Mouse (Mus musculus) telencephalon, adult 2 months (tissue): ENCODE results near the gene Sema4g.

Source experiments
- DNase-seq: peaks from one replicate; pipeline ENCODE4 v3.0.0-alpha.2; 2011; ENCODE audit warnings: low read depth, low spot score

Gene Sema4g

DNA sequence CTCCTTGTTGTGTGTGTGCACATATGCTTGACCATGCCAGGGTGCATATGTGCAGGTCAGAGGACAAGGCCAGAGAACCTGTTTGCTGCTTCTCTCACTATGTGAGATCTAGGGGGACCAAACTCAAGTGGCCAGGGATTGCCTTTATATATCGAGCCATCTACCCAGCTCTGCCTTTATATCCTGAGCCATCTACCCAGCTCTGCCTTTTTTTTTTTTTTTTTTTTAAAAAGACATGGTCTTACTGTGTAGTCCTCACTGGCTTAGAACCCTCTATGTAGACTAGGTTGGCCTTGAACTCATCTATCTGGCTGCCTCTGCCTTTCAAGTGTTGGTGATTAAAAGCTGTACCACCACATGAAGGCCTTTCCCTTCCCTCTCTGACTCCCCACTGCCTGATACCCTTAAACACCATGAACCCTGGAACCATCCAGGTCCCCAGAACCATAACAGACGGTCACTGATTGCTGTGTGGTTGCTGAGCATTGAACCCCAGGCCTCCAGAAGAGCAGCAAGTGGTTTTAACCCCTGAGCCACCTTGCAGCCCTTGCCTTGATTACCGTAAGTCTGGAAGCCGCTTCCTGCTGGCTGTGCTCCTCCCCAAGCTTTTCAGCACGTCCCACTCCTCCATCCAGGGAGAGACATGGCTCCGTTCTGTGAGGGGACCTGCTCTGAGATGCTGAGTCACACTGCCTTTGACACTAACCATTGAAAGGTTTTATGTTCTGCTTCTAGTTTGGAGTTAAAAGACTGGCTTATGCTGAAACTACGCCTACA is 15.0 kb downstream of the Sema4g start:
- DNase-seq = no peak

DNA sequence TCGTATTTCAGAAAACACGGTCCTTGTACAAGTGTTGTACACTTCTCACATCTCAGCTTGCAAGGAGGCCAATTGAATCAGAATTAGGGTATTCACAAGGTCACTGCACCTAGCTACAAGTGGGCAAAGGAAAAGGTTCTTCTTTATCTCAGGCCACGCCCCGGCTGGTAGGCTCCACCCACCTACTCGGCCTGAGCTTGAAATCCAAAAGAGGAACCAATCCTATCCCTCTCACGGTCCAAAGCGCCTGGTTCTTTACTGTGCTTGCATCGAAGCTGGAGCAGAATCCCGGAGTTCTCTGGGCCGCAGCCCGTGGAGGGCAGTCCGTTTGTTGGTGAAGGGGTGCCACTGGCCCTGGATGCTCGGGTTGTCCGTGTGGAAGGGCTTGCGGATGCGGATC is 16.5 kb downstream of the Sema4g start, which contains the start of gene Twnk:
Gene Twnk, plus strand, starts transcription at position 220 of the 400 bp plus-strand sequence.
- DNase-seq = no peak

DNA sequence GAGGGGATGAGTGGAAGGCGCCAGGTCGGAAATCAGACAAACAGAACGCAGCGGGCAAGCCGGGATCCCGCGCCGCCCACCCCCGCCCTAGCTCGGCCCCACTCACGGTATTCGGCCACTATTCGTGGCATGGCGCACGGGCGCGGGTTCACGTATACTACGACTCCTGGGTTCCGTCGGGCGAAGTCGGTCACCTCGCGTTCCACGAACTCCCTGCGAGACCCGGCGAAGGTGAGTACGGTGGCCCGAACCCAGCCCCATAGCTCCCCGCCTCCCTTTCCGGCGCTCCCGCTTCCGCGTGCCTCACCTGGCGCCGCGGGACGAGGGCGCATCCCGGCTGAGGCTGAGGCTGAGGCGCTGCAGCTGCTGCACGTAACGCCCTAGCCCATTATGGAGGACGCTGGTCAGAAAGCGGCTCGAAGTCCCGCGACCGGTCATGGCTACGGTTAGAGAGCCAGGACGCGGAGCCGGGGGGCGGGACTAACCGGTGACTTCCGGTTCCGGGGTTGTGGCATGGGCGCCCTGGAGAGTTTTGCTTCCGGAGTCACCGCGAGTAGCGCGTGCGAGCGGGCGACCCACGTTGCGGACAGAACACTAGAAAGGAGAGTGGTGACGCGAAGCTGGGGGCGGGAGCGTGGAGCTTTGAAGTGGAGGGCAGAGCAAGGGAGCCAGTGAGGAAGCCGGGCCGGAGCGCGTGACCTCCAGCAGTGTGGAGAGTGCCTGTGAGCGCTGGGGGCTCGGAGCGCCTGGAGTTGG is 17.2 kb downstream of the Sema4g start, which contains the start of gene Mrpl43:
Gene Mrpl43, minus strand, starts transcription at position 486 of the 756 bp plus-strand sequence.
- DNase-seq = peak; percentile 90

DNA sequence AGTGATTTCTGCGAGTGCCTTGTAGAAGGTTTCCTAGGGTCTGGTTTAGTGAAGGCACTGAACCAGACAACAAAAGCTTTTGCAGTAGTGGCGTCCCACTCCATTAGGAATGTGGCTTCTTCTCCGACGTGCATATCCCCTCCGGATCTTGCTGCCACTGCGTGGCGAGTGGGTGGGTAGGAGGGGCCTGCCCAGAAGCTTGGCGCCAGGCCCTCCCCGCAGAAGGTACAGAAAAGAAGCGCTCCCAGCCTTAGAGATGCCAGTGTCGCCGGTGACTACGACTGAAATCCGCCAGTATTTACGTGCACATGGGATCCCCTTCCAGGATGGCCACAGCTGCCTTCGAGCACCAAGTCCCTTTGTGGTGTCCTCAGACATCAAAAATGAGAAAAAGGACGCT is 18.1 kb downstream of the Sema4g start:
- DNase-seq = no peak

DNA sequence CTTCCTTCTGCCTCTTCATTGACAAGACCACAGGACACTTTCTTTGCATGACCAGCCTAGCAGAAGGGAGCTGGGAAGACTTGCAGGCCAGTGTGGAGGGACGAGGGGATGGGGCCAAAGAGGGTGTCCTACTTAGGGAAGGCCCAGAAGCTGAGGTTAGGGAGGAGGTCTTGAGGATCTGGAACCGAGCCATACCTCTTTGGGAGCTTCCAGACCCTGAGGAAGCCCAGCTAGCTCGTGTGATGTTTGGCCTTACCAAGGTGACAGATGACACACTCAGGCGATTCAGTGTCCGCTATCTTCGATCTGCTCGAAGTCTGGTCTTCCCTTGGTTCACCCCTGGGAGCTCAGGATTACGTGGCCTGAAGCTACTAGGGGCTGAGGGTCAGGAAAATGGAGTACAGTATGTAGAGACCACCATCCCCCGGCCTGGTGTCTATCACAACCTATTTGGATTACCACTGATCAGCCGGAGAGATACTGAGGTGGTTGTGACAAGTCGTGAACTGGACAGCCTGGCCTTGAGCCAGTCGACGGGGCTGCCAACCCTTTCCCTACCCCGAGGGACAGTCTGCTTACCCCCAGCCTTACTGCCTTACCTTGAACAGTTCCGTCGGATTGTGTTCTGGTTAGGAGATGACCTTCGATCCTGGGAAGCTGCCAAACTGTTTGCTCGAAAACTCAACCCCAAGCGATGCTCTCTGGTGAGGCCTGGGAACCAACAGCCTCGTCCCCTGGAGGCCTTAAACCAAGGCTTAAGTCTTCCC is 18.7 kb downstream of the Sema4g start:
- DNase-seq = no peak

DNA sequence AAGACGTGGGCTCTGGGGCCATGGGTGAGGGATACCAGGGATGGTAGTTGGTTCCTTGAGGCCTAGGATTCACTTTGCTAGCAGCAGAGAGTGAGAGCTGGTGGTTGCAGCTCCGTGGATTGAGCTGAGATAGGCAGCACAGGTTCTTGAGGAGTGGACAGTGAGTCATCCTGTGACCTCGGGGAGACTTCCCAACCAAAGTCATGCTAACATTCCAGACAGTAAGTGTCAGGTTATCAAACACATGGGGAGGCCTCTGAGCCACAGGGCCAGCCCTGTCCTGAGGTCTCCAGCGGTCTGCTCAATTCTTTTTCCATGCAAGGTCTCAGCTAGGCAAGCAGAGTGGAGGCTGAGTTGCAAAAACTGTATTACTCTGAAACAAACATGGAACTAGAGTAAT is 21.7 kb downstream of the Sema4g start:
- DNase-seq = no peak

DNA sequence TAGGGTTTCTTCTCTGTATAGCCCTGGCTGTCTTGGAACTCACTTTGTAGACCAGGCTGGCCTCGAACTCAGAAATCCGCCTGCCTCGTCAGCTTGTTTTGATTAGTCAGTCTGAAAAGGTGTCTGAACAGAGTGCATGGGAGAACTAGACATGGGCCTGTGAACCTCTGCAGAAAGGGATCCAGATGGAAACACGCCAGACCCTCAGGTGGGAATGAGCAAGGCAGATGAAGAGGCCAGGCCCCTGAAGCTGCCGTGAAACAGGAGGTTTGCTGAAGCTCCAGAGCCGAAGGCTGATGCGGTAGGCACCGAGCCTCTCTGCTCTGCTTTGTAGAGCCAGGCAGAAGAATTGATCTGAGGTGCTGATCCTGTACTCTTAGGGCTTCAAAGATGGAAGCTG is 23.3 kb downstream of the Sema4g start:
- DNase-seq = no peak

DNA sequence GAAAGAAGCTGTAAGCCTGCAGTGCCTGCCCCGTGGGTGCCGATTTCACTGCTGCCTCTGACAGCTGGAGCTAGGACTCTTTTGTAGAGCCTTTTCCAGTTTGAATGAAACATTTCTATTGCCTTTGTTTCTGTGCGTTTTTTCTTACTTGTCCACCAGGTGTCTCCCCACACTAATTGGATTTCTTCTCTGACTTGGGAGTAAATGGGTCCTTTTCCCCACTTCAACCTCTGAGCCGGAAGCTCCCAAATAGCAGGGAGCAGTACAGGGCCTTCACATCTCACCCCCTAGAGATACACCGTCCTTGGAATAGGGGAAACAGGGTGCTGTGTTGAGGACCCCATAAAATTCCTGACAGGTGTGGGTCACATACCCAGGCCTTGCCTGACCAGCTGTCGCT is 23.7 kb downstream of the Sema4g start:
- no peak for DNase-seq

DNA sequence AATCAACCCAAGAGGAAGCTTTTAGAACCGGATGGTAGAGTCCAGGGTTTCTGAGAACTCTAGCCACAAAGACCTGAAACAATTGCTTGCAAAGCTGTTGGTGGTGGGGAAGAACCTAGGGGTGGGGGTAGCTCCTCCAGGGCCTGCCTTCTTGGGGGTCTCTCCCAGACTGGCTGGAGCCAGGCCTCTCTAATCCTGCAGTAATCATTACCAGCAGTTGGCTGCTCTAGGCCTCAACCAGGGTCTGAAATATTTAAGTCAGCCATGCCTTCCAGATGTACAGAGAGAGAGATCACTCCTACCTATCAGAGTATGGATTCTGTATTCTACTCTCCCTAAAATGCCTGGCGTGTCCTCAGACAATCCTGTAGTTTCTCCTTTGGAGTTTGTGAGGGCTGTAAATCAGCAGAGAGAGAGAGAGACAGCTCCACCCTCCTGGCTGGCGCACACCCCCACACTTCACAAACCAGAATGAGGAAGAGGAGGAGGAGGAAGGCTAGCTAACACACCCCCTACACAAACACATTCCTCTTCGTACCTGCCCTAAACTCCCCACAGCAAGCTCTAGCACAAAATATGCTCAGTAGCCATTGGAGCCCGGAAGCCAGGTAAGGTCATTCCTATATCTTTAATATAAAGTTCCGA is 24.8 kb downstream of the Sema4g start:
- no peak for DNase-seq

DNA sequence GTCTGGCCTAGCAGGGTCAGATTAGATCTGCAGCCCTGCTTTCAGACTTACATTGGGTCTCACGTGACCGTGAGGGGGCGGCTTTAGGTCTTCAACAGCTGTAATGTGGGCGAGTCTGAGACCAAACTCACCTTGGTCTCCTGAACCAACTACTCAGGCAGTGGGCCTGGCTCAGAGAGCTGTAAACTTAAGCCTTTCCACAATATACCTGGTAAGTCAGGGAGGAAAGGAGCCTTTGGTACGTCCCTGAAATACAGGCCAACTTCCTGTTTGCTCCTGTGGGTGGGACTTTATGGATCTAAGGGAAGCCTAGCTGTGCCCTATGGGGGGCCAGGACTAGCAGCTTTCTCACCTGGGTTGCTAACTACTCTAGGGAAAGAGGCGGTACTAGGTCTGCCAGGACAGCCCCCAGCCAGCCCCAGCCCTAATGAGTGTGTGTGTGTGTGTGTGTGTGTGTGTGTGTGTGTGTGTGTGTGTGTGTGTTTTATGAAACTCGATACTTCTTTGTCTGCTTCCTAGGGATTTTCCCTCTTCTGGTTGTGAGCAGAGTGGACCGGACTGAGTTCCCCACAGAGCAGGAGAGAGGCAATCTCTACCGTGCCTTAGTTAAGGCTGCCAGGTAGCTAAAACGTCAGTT is 25.6 kb downstream of the Sema4g start, which contains the start of gene Lzts2:
Gene Lzts2, plus strand, starts transcription at position 80 of the 637 bp plus-strand sequence.
- DNase-seq = no peak

DNA sequence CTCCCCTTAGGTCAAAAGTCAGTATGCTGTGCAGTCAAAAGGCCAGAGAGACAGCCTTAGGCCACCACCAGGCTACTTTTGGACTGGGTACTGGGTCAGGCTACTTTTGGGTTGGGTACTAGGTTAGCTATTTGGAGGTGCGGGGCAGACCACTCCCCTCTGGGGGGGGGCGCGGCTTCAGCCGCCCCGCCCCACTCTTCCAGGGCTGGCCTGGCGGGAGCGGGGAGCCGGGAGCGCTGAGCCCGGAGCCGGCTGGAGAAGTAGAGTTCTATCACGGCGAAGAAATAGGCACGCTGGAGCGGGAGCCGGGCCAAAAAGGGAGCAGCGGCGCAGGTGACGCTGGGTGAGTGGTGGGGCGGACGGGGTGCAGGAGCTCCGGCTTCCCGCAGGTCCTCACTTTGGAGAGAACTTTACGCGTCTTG is 26.1 kb downstream of the Sema4g start:
- no peak for DNase-seq

DNA sequence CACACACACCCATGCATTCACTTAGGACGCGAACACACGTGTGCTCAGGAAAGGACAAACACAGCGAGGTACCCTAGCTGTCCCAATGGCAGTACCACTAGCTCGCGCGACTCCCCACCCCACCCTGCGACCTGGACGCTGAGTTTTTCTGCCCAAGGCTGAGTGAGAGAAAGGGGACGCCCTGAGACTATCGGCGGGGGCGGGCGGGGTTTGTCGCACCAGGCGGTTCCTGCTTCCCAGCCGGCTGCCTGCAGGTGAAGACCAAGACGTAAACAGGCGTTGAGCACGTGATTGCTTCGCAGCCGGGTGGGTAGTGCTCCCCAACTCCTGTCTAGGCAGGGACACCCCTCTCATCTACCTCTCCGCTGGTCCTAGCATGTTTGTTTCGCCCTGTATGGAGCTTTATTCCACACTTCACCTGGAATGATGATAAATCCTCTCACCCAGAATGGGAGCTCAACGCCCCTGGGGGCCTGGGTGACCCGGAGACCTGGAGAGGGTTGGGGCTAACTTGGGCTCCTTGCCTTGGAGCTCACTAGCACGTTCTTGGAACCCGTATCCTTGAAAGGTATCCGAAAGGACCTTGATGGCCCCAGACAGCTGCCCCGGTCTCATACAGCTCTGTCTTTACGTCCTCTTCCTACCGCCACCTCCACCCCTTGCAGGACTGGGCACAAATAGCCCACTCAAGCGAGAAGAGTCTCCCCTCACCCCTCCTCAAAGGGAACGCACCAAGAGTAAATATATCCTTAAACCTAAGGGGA is 26.8 kb downstream of the Sema4g start:
- no peak for DNase-seq

DNA sequence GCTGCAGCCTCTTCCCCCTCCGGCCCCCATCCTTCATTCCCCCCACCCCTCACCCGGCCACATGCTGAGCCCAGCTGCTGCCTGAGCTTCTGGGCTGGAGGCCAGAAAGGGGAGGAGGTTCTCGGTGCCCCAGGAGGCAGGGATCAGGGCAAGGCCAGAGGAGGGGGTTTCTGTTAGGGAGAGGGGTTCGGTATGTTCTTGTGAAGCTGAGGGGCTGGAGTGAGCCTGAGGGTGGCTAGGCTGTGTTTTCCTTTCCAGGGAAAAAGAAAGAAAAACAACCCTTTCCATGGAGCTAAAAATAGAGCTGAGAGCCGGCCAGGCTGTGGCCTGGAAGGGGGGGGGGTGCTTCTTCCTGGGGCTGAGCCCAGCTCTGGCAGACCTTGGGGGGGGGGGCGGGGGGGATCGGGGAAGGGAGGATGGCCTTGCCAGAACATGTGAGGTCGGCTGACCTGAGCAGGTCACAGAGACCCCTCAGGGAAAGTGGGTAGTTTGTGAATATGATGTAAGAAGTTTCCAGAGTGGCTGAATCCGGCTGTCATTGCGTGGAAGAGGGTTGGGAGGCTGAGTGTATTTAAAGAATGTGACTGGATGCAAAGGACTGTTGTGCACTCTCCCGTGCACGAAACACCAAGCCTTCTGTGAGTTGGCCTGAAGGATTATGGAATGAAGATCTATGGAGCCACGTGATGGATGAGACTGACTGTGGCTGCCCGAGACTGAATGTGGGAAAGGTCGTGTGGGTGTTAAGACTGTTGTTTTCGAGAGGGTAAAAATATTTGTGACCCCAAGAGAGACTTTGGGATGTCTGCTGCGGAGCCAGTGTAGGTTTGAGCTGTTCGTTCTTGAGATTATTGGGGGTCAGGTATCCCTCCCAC is 27.7 kb downstream of the Sema4g start:
- peak; percentile 88 for DNase-seq

DNA sequence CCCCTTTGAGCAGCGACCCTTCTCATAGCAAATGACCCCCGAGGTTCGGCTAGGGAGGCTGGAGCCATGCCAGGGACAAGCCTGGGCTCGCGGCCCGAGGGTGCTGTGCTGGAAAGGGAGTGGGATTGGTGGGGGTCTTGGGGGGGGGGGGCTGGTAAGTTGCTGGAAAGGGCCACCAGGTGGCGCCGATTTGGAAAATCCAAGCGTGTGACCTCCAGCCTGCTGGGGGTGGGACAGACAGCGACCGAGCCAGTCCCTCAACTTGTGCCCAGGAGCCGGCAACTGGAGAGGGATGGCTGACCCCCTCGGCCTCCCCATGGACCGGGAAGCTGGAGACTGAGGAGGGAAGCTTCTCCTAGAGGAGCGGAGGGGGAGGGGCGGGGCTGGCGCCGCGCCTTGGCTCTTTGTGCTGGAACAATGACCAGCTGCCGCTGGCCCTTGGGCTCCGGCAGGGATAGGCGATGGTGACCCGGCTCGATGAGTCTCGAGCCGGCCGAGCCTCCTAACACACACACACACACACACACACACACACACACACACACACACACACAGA is 28.4 kb downstream of the Sema4g start:
- DNase-seq = peak; percentile 72

DNA sequence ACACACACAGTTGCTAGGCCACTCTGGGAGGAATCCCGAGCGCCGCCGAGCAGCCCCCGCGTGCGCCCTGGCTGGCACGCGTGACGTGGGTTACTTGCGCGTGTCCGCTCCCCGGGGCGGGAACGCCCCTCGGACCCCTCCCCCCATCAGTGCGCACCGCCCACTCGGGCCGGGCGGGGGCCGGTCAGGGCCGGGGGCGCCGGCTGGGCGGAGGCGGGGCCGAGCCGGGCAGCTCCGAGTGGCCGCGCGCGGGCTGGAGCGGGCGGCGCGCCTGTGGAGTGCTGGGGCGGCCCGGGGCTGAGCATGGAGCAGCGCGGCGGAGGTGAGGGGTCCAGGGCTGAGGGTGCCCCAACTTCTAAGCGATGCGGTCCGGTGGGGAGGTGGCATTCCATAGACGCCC is 29.0 kb downstream of the Sema4g start:
- no peak for DNase-seq

DNA sequence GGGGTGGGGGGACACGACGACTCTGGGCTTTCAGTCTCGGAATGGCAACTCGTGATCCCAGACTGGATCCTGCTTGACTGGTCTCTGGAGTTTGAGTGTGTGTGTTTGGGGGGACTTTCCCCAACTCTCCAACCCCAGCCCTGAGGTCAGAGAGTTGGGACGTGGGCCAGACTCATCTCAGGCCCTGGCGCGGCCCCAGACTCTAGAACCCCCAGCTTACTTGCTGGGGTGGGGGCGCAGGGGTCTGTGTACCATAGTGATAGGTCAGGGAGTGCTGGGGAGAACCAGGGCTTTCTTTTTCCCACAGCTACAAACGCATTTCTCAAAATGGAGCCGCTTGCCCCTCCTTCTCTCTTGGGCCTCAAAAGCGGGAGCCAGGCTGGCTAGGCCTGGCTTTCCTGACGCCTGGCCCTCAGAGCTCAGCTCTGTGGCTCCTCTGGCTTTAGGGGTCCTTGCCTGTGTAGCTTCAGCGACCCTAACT is 29.5 kb downstream of the Sema4g start:
- no peak for DNase-seq

DNA sequence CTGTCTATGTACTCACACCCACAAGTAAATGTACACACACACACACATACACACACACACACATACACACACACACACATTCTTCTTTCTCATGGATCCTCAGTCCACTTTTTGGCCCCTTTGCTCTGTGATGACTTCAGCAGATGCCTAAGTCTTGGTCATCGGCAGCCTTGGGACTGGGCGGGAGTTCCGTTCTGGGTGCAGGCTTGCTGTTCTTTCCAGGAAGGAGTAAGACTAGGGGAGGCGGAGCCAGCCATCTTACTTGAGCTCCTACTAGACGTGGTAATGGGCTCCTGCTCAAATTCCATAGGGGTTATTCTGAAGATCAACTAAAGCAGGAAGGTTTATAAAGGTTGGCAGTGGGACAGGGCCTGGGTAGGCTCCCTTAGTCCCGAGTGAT is 31.4 kb downstream of the Sema4g start:
- DNase-seq = no peak

DNA sequence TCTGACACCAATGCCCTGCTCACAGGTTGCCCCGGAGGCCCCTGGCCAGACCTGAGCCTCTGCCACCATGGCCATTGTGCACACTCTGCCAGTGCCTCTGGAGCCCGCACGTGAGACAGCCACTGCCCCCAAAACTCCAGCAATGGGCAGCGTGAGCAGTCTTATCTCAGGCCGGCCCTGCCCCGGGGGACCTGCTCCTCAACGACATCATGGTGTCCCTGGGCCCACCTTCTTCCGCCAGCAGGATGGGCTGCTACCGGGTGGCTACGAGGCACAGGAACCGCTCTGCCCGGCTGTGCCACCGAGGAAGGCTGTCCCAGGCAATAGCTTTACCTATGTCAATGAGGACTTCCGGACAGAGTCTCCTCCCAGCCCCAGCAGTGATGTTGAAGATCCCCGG is 32.5 kb downstream of the Sema4g start:
- DNase-seq = no peak

DNA sequence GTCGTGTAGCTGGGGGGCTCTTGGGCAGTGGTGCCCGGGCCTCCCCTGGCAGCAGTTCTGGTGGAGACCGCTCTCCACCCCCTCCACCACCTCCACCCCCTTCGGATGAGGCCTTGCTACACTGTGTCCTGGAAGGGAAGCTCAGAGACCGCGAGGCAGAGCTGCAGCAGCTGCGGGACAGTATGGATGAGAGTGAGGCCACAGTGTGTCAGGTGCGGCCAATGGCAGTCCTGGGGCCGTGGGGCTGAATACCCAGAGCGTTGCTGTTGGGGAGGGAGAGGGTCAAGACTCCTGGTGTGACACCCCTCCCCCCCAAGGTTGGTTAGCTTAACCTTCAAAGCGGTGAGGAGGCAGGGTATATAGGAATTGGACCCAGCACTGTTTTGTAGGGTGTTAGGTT is 35.1 kb downstream of the Sema4g start:
- no peak for DNase-seq
